ENCODE assay signal across 8 mouse cellular contexts in the genomic region with DNA sequence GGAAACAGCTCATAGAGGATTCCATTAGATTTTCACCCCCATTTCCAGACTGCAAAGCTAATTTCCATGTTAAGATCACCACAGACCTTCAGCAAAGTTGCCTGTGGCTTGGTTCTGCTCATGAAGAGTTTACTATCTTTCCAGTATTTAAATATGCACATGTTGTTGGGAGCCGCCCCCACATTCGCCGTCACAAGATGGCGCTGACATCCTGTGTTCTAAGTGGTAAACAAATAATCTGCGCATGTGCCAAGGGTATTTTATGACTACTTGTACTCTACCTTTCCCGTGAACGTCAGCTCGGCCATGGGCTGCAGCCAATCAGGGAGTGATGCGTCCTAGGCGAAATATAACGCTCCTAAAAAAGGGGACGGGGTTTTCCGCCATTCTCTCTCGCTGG.
DNase-seq lines count a peak whose midpoint lies in the region; ATAC-seq lines count a peak whose summit lies in the region.
"Not testable (repeated sequence)": the region's sequence is repeated elsewhere in the genome, so short reads cannot be mapped to it uniquely, and the experiment has no call there.

No protein-coding gene starts in this region.

- not testable (repeated sequence) for H3K9ac ChIP-seq in limb, embryonic 11.5 days (ENCODE audit: low read length)

- DNase-seq in CD4-positive helper T cell, adult 2 months (ENCODE audit: low read depth, low spot score), result peak; percentile 76
- DNase-seq in cerebellum, adult 9-11 months, result peak; percentile 11
- peak; percentile 7 to 16 for DNase-seq in frontal cortex, postnatal 14 days (ENCODE audit: low spot score in 2 of 2)
- DNase-seq in kidney, postnatal 10 days, result peak; percentile 39
- peak; percentile 49 for DNase-seq in limb, embryonic 11.5 days (ENCODE audit: low spot score)
- DNase-seq in right cerebral cortex, adult 2 months (ENCODE audit: low spot score in 2 of 2), result peak; percentile 16 to 41

- not testable (repeated sequence) for H3K9me3 ChIP-seq in limb, embryonic 11.5 days (ENCODE audit: control insufficient read depth, low read length)

- H3K36me3 ChIP-seq in limb, embryonic 11.5 days (ENCODE audit: control insufficient read depth, insufficient read depth, low read length); macrophage (ENCODE audit: inconsistent target): not testable (repeated sequence)

- H3K4me2 ChIP-seq in limb, embryonic 11.5 days (ENCODE audit: low read depth, severe bottlenecking), result not testable (repeated sequence)

- peak; percentile 78 to 83; a peak in 3 of 4 replicates for ATAC-seq in hematopoietic stem cell, adult 5-6 weeks (replicated peaks in 1 of 2; ENCODE audit: insufficient read depth in 1 of 2, low FRiP score in 2 of 2, low TSS enrichment in 1 of 2, low read depth in 1 of 2, poor library complexity in 2 of 2, severe bottlenecking in 2 of 2)
- ATAC-seq in limb, embryonic 11.5 days (ENCODE audit: insufficient number of reproducible peaks, low FRiP score, low TSS enrichment, low read depth), result 0 out of 2 replicates have a peak, but pooled peaks have one; percentile 47

- H3K4me3 ChIP-seq in limb, embryonic 11.5 days (ENCODE audit: low read depth, low read length), result not testable (repeated sequence)
- peak overlapping the region; percentile 42; the same call in 1 of the 2 replicates for H3K4me3 ChIP-seq in macrophage (ENCODE audit: inconsistent target)

- H3K4me1 ChIP-seq in limb, embryonic 11.5 days (ENCODE audit: control insufficient read depth, insufficient read depth, low read length), result not testable (repeated sequence)

- not testable (repeated sequence) for H3K27me3 ChIP-seq in limb, embryonic 11.5 days (ENCODE audit: control insufficient read depth, insufficient read depth, low read length)

- H3K79me2 ChIP-seq in macrophage (ENCODE audit: inconsistent target), result not testable (repeated sequence)

- H3K27ac ChIP-seq in limb, embryonic 11.5 days (replicated peaks; ENCODE audit: low read depth, low read length); macrophage: not testable (repeated sequence)

- WGBS in limb, embryonic 11.5 days, result 23% methylated on average over 5 of the region's 14 CpGs
- 5% methylated on average over 4 of the region's 14 CpGs for WGBS in macrophage (ENCODE audit: missing documents)

Comparison
In these comparisons a context has a peak if more than half of its experiments do, and no peak if none do; other contexts are left out.
1. DNase-seq: peak in every context shown above with its lines; median percentile 76 in CD4-positive helper T cell, adult 2 months; 49 in limb, embryonic 11.5 days; 39 in kidney, postnatal 10 days; 28 in right cerebral cortex, adult 2 months; 12 in frontal cortex, postnatal 14 days; 11 in cerebellum, adult 9-11 months.